Mouse (Mus musculus) thymus, postnatal 10 days (tissue): ENCODE measurements around the gene Lgals9.

Experiments used
- DNase-seq, 2 experiments: peaks; one replicate each; pipeline ENCODE4 v3.0.0; 2021; ENCODE audit warnings: low spot score in 2 of 2

The Lgals9 gene

DNA sequence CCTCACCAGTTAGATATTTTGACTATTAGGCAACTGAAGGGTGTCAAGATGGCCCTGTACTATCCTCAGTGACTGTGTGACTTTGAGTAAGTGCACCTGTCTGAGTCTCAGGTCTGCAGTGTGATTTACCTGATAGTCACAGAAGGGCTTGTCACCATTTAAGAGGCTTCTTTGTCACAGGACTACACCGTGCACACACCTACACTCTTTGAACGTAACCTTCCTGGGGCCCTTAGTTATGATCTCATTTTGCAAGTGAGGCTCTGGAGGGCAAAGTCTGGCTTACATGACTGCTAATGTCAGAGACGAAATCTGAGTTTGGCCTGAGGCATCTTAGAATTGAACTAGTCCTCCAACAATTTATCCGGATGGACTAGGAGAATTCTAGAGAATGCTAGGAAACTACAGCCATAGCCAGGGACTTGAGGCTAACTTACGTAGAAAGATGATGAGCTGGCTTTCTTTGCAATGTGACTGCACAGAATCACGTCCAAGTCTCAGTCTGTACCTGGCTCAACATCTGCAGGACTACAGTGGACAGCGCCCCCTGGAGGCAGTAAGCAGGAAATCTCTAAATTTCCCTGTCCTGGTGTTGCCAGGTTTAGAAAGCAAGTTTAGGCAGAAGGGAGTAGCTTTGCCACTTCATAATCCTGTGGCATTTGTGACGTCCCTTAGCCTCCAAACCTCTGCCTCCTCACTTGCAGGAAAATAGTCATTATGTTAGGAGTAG lies 61.9 kb downstream of the Lgals9 start:
- DNase-seq: peak; percentile 19 to 49

DNA sequence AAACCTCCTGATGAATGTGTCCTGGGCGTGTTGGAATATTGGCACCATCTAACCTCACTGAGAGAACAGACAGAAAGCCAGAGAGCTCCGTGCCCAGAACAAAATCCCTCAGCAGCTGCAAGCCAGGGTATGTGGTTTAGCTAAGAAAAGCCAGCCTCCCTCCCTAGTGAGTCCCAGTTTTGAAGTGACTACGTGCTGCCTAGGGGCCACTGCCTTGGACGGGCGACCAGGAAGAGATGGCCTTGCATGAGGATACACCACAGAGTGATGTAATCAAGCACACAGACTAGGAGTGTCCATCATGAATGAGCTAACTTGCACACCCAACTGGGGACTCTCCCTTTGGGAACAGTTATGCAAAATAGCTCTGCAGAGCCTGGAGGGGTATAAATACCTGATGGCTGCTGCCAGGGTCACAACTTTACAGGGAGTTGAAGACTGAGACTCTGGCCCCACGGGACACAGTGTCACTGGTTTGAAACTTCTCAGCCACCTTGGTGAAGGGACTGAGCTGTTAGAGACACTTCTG lies 64.3 kb downstream of the Lgals9 start, which contains the start of gene Nos2:
Nos2 (plus strand) TSS at position 377 of the 529 bp plus-strand sequence.
- DNase-seq: no peak

DNA sequence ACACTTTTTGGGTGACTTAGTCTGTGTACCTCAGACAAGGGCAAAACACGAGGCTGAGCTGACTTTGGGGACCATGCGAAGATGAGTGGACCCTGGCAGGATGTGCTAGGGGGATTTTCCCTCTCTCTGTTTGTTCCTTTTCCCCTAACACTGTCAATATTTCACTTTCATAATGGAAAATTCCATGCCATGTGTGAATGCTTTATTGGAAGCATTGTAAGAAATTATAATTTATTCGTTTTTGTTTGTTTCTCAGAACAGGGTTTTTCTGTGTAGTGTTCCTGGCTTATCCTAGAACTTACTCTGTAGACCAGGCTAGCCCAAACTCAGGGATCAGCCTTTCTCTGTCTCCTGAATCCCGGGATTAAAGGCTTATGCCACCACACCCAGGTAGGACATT lies 65.0 kb downstream of the Lgals9 start:
- no peak for DNase-seq

DNA sequence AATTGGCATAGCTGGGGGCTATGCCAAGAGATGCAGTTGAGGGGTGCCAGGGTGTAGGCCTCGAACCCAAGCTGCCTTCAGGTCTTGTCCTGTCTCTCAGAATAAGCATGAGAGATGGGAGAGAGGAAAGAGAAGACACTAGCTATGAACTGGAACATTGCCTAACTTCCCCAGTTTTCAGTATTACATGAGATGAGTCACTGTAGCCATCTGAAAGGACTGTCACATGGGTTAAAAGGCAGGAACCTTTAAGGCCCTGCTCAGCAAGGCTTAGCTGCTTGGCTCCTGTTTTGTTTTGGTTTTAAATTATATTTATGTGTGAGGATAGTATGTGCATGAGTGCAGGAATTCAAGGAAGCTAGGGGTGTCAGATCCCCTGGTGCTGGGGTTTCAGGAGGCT lies 68.3 kb downstream of the Lgals9 start:
- no peak for DNase-seq

DNA sequence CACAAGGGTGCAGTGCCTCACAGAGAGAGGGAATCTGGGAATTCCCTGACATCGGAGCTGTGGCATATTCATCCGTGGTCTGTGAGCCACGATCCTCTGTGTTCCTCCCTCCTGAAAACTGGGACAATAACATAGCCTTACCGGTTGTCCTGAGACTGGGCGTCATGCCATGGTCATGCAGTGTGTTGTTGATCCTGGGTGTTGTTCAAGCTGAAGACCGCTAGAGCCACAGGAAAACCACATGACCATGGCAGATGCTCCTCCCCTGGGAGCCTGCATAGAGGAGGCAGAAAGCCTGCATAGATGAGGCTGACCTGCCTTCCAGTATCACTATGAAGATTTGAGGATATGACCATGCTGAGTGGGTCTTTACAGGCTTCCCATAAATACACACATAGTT lies 69.3 kb downstream of the Lgals9 start:
- DNase-seq: no peak
